Mouse (Mus musculus) thymus, adult 2 months (tissue): ENCODE measurements at regions not wholly inside any gene's neighbourhood (a gene's known extent, or its start where the extent isn't known, plus 50 kb on each side); places are given as distances from the start of the nearest gene placed in this dataset.

Source experiments
- DNase-seq: peaks from one replicate; pipeline ENCODE4 v3.0.0; 2021
- H3K27ac ChIP-seq: fragments of 200-500 bp; 2 replicates; pipeline ENCODE4 v1.5.1; 2012; ENCODE audit warnings: low read length, control low read depth; ENCODE audit not compliant: control insufficient read depth, insufficient read depth
- H3K27me3 ChIP-seq: fragments of 200-500 bp; 2 replicates; pipeline ENCODE4 v1.6.1; 2012; ENCODE audit warnings: mild to moderate bottlenecking, low read length, moderate library complexity, mixed read lengths; ENCODE audit not compliant: control insufficient read depth, insufficient read depth
- H3K36me3 ChIP-seq: fragments of 200-500 bp; 2 replicates; pipeline ENCODE4 v1.6.1; 2012; ENCODE audit warnings: mild to moderate bottlenecking, low read length, moderate library complexity; ENCODE audit not compliant: control insufficient read depth, insufficient read depth
- H3K4me1 ChIP-seq: fragments of 200-500 bp; replicated peaks from 2 replicates; pipeline ENCODE4 v1.6.1; 2012; ENCODE audit warnings: low read length; ENCODE audit not compliant: control insufficient read depth, insufficient read depth
- H3K4me3 ChIP-seq: fragments of 200-500 bp; 2 replicates; pipeline ENCODE4 v1.5.1; 2012; ENCODE audit warnings: mild to moderate bottlenecking, low read length, control low read depth, moderate library complexity; ENCODE audit not compliant: control insufficient read depth, insufficient read depth
- CTCF ChIP-seq: fragments of 200-500 bp; IDR thresholded peaks from 2 replicates; pipeline ENCODE4 v1.5.1; 2012; ENCODE audit warnings: mild to moderate bottlenecking, control low read depth, low read length, moderate library complexity, borderline replicate concordance; ENCODE audit not compliant: control insufficient read depth, poor library complexity, insufficient read depth; ENCODE audit errors: extremely low read depth
- POLR2A ChIP-seq: fragments of 200-500 bp; IDR thresholded peaks from 2 replicates; pipeline ENCODE4 v1.6.1; 2012; ENCODE audit warnings: mild to moderate bottlenecking, low read length, control low read depth, moderate library complexity; ENCODE audit not compliant: control insufficient read depth, poor library complexity, insufficient read depth; ENCODE audit errors: extremely low read depth
- WGBS: fragments of 180-500 bp; shearing (Covaris S2); methylation state at CpG from one replicate; pipeline ENCODE4 v1.1.7; 2018; 5-methylcytosine and 5-hydroxymethylcytosine counted together

DNA sequence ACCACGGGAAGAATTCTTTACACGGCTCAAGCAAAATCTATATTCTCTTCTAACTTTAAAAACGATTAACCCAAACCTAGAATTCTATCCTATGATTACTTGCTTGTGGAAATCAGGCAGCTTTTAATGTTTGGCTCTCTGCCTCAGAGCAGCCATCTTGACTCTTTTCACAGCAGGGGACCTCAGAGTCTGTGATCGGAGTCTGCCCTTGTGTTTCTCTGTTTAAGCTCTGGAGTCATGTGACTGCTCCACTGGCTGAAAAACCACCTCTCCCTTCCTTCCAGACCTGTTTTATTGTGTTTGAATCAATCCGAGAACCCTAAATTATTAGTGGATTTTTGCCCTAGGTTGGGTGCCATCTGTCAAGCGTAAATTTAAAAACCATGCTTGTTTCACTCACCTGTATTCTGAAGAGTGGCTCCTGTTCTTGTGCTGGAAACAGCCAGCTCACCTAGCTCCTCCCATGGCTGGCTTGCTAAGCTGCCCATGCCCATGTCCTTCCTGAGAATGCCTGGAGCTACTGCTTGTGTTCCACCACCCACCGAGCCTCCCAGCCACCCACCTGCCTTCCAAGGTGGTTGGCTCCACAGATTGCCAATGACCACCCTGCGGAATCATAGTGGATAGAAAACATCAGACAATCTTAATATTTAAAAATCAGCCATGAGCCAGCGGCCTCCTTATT lies 62.6 kb downstream of the Perp start:
- no peak for DNase-seq
- H3K4me1 ChIP-seq, result no peaks in the 10 kb centered on the region
- 94% methylated on average over 9 of the region's 9 CpGs for WGBS
- H3K36me3 ChIP-seq, result no peaks in the 10 kb centered on the region
- no peak overlapping the region for H3K4me3 ChIP-seq
- H3K27ac ChIP-seq, result no peak overlapping the region
- H3K27me3 ChIP-seq, result no peaks in the 10 kb centered on the region
- TF ChIP-seq CTCF (no peak), POLR2A (no peak)

GRCm38 (mm10) chr10:18909307-18909706 lies 64.5 kb downstream of the Perp start:
- no peak overlapping the region for H3K27ac ChIP-seq
- TF ChIP-seq POLR2A, result no peak
- no peaks in the 10 kb centered on the region for H3K27me3 ChIP-seq
- no peaks in the 10 kb centered on the region for H3K36me3 ChIP-seq
- DNase-seq, result no peak
- WGBS, result 90% methylated on average over 3 of the region's 3 CpGs
- no peak overlapping the region for H3K4me3 ChIP-seq
- H3K4me1 ChIP-seq, result no peaks in the 10 kb centered on the region

GRCm38 (mm10) chr10:18910898-18911297 lies 66.1 kb downstream of the Perp start:
- 3% methylated on average over 2 of the region's 2 CpGs for WGBS
- no peak overlapping the region for H3K27ac ChIP-seq
- peak; percentile 77 for DNase-seq
- no peak overlapping the region for H3K4me3 ChIP-seq
- H3K36me3 ChIP-seq, result no peaks in the 10 kb centered on the region
- H3K4me1 ChIP-seq, result no peaks in the 10 kb centered on the region
- no peaks in the 10 kb centered on the region for H3K27me3 ChIP-seq
- peak; percentile 52; the same call in 1 of the 2 replicates for TF ChIP-seq CTCF
- TF ChIP-seq POLR2A, result no peak

DNA sequence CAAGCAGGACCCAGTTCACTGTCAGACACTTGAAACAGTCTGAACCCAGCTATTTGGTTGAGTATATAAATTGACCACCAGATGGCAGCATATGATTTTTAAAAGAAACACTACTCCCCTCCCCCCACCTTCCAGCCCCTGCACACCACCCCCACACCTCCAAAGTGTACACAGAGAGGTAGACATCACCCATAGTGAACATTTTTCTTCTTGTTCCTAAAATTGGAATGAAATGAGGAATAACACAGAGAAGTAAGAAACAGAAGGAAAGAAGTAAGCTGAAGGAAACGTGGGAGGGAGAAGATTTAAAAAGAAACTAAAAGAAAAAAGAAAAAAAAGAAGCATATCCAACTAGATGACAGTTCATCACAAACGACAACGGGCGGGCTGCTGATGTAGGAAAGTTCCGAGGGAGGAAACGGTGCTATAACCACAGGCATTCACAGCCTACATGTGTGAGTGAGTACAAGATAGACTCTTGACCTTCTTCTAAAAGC lies 72.3 kb downstream of the Perp start:
- H3K4me1 ChIP-seq, result peaks cover 2% of the 10 kb centered on the region
- DNase-seq, result peak; percentile 68
- no peak for TF ChIP-seq CTCF
- no peak for TF ChIP-seq POLR2A
- no peaks in the 10 kb centered on the region for H3K27me3 ChIP-seq
- under 1% methylated on average over 6 of the region's 6 CpGs for WGBS
- H3K27ac ChIP-seq, result peak overlapping the region; percentile 62
- no peak overlapping the region for H3K4me3 ChIP-seq
- no peaks in the 10 kb centered on the region for H3K36me3 ChIP-seq

DNA sequence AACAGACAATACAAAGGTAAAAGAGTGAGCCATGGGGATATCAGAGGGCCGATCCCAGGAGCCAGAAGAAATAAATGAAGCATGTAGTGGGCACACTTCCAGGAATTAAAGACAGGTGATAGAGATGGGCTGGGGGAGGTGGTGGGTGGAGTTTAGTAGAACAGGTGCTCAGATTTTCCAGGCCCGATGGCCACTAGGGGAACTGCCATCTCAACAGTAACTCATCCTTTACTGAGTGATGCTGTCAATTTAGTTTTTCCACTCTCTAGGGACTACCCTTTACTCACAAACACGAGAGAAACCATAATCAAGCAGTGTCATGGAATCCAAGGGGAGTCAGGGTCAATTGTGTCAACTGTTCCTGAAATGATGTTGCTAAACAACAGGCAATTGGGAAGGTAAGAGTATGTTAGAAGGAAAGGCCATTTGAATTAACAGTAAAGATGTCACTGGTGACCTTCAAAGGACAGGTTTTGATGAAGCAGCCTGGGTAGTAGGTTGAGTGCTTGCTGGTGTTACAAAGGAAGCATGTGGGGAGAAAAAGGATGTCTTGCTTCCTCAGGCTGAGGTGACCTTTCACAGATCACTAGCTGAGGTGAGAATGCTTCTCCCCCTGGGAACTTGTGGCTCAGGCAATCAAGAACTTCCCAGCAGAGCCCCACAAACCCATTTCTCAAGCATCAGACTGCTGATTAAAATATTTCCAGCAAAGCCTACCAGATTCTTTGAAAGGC lies 78.4 kb downstream of the Perp start:
- no peak for TF ChIP-seq POLR2A
- no peak for TF ChIP-seq CTCF

DNA sequence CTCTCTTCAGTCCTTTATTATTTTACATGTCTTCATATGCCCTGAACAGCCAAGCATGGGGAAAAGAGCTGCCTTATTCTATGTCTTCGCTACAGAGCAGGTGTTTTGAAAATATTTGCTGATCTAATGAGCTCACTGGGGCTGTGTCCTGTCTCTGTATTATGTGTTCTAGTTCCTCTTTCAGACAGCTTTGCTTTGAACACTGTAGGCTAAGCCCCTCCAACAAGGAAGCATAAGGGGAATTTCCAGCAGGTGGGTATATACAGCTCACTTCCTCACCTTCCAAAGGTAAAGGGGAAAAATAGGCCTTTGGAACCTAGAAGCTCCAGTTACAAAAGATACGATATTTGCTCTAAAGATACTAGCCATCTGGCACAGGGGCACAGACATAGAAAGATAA lies 83.0 kb downstream of the Perp start:
- WGBS, result 65% methylated on average over 2 of the region's 2 CpGs

More for the DNA sequence above, 78.4 kb downstream of the Perp start:
- DNase-seq, result no peak
- no peak overlapping the region for H3K27ac ChIP-seq
- no peaks in the 10 kb centered on the region for H3K36me3 ChIP-seq
- no peak overlapping the region for H3K4me3 ChIP-seq
- H3K4me1 ChIP-seq, result no peaks in the 10 kb centered on the region
- WGBS, result 88% methylated on average over 3 of the region's 3 CpGs
- no peaks in the 10 kb centered on the region for H3K27me3 ChIP-seq

More for the DNA sequence above, 83.0 kb downstream of the Perp start:
- Histone ChIP-seq H3K4me1 (peaks cover 5% of the 10 kb centered on the region), H3K27ac (no peak overlapping the region), H3K36me3 (no peaks in the 10 kb centered on the region), H3K4me3 (no peak overlapping the region), H3K27me3 (no peaks in the 10 kb centered on the region)
- DNase-seq, result no peak
- TF ChIP-seq POLR2A (no peak), CTCF (no peak)
